Mouse (Mus musculus) adrenal gland, postnatal 36 days (tissue): Measurements from ENCODE around the gene Mcat. TPM values are rescaled to one million over a fixed set of nuclear protein-coding genes. Genes with fewer than 3 reads are reported as not detected.

ENCODE experiments used
- DNase-seq, 2 experiments: peaks; one replicate each; pipeline ENCODE4 v3.0.0; 2021; ENCODE audit warnings: mixed read lengths in 1 of 2
- long read RNA-seq, 2 experiments: library from polyadenylated mRNA; stranded (forward); transcript quantifications; one replicate each; pipeline ENCODE4 v2.0.0; 2021; ENCODE audit warnings: borderline sequencing depth in 2 of 2
- total RNA-seq, 2 experiments: library from RNA; stranded (reverse); gene quantifications; 2 replicates each; pipeline ENCODE4 v1.2.3; 2021

Mcat gene
- total RNA-seq = 10 to 100 TPM; 35.2 to 39.4 TPM
- long read RNA-seq, experiment 1, transcript Mcat-201 (4 exons, 1,917 nt) = major isoform, 107 of 143 reads
- long read RNA-seq, experiment 1, transcript Mcat-206 (3 exons, 740 nt) = minor isoform, 5 of 143 reads
- long read RNA-seq, experiment 1, partial matches to known transcripts = 1 of 143 reads
- long read RNA-seq, experiment 1, other reads (novel, unspliced or antisense) = 28 of 143 reads
- long read RNA-seq, experiment 2, transcript Mcat-201 (4 exons, 1,917 nt) = major isoform, 43 of 54 reads
- long read RNA-seq, experiment 2, partial matches to known transcripts = 1 of 54 reads
- long read RNA-seq, experiment 2, other reads (novel, unspliced or antisense) = 10 of 54 reads

- peak; percentile 90 to 93 for DNase-seq
Observed at GRCm38 (mm10) chr15:83563327-83563856, at the start of gene Mcat, which contains the start of gene Tspo. Mcat (minus strand) TSS chr15:83563787. Tspo (plus strand) TSS chr15:83563592.

GRCm38 (mm10) chr15:83607115-83607802, 43.7 kb upstream of the Mcat start:
- peak; percentile 79 to 83 for DNase-seq

GRCm38 (mm10) chr15:83606700-83607099, 43.1 kb upstream of the Mcat start:
- no peak for DNase-seq

GRCm38 (mm10) chr15:83606216-83606615, 42.6 kb upstream of the Mcat start:
- DNase-seq = no peak

GRCm38 (mm10) chr15:83603426-83603825, 39.8 kb upstream of the Mcat start:
- DNase-seq = no peak

GRCm38 (mm10) chr15:83603046-83603396, 39.4 kb upstream of the Mcat start:
- DNase-seq = no peak

GRCm38 (mm10) chr15:83602372-83603045, 38.9 kb upstream of the Mcat start:
- peak; percentile 49 to 63 for DNase-seq

- no peak for DNase-seq
Observed at GRCm38 (mm10) chr15:83601185-83601584, 37.6 kb upstream of the Mcat start.

GRCm38 (mm10) chr15:83596833-83597232, 33.2 kb upstream of the Mcat start:
- no peak for DNase-seq

GRCm38 (mm10) chr15:83595364-83595711, 31.8 kb upstream of the Mcat start:
- no peak for DNase-seq

- peak; percentile 96 to 97 for DNase-seq
Observed at GRCm38 (mm10) chr15:83594513-83595363, 31.2 kb upstream of the Mcat start, which contains the start of gene Ttll12. Ttll12 (minus strand) TSS chr15:83595157.

- DNase-seq = no peak
Observed at GRCm38 (mm10) chr15:83593702-83594512, 30.3 kb upstream of the Mcat start.

- DNase-seq = peak; percentile 57 to 65
Observed at GRCm38 (mm10) chr15:83593189-83593585, 29.6 kb upstream of the Mcat start.

- DNase-seq = no peak
Observed at GRCm38 (mm10) chr15:83592260-83593188, 28.9 kb upstream of the Mcat start.

- DNase-seq = no peak
Observed at GRCm38 (mm10) chr15:83591758-83592157, 28.2 kb upstream of the Mcat start.

GRCm38 (mm10) chr15:83590841-83591240, 27.3 kb upstream of the Mcat start:
- DNase-seq = no peak

GRCm38 (mm10) chr15:83584741-83585220, 21.2 kb upstream of the Mcat start:
- no peak for DNase-seq

- DNase-seq = peak; percentile 78 to 87
Observed at GRCm38 (mm10) chr15:83583419-83584156, 20.0 kb upstream of the Mcat start.

GRCm38 (mm10) chr15:83582931-83583330, 19.3 kb upstream of the Mcat start:
- DNase-seq = no peak
